Mouse (Mus musculus): ENCODE results near the gene Gm10073.

DNA sequence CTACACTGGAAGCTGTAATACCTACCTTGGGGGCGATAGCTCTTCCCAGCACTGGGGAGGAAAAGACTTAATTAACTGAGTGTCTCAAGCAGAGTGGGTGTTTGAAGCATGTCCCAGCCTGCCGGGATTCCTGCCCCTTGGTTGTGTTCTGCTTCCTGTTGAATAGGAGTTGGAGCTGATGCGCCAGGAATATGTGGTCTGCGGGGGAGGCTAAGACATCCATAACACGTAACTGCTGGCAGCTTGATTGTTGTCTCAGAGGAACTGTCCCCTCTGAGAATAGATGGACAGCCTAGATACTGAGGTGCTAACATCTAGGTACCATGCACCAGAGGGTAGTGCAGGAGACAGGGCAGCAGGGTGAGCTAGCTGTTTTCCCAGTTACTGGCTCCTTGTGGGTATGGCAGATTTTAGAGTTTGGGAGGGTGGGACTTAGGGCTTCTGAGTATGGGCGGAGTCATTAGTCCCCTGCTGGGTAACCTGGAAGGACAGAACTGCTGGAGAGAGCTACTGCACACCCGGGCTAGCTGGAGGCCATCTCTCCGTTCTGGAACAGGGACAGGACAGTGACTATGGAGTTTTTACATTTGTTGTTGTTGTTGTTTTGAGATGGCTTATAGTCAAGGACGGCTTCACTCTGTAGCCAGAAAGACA lies 44.5 kb downstream of the Gm10073 start:
- TF ChIP-seq CTCF (IDR thresholded peaks at IDR 0.05; ENCODE audit: control insufficient read depth, insufficient read depth, insufficient replicate concordance, low read depth, low read length): no peak
- no peak for TF ChIP-seq POLR2A (IDR thresholded peaks at IDR 0.05; ENCODE audit: control insufficient read depth, low read depth, low read length)

All from testis, adult 2 months (tissue).